Mouse (Mus musculus): ENCODE results near the gene Rab5b. TPM values are rescaled to one million over a fixed set of nuclear protein-coding genes. Genes with fewer than 3 reads are reported as not detected.

Gene Rab5b
- polyA plus RNA-seq, 1 experiment = 86.1 TPM

DNA sequence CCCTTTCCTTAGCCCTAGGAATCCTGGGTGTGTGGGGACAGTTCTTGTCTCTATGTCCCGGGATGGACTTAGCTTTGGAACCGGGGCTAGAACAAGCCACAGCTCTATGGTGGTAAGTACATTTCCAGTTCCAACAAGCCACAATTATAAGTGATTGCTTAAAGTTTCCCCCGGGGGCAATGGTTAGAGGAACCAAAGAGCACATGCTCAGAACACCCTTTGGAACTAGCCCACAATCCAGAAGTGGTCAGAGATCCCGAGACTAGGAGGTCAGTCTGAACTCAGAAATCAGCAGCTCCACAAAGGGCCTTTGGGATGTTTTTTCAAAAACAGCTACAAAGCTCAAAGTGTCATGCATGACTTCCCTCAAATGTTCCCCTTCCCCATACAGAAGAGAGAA is 42.2 kb downstream of the Rab5b start:
- WGBS = 68% methylated on average over 4 of the region's 4 CpGs
- Histone ChIP-seq H3K27ac (ENCODE audit: control insufficient read depth, insufficient read depth, low read length) (no peak overlapping the region), H3K4me1 (replicated peaks; ENCODE audit: control insufficient read depth, insufficient read depth, low read length) (no peaks in the 10 kb centered on the region), H3K27me3 (ENCODE audit: control insufficient read depth, insufficient read depth, low read length) (no peaks in the 10 kb centered on the region), H3K4me3 (ENCODE audit: control insufficient read depth, insufficient read depth, low read length) (no peak overlapping the region), H3K36me3 (ENCODE audit: control insufficient read depth, insufficient read depth, low read length) (no peaks in the 10 kb centered on the region)
- DNase-seq = no peak
- no peak for TF ChIP-seq CTCF (IDR thresholded peaks at IDR 0.05; ENCODE audit: borderline replicate concordance, control insufficient read depth, extremely low read depth, insufficient read depth, low read length, poor library complexity)
- no peak for TF ChIP-seq POLR2A (IDR thresholded peaks at IDR 0.05; ENCODE audit: control insufficient read depth, extremely low read depth, insufficient read depth, low read length, poor library complexity)

DNA sequence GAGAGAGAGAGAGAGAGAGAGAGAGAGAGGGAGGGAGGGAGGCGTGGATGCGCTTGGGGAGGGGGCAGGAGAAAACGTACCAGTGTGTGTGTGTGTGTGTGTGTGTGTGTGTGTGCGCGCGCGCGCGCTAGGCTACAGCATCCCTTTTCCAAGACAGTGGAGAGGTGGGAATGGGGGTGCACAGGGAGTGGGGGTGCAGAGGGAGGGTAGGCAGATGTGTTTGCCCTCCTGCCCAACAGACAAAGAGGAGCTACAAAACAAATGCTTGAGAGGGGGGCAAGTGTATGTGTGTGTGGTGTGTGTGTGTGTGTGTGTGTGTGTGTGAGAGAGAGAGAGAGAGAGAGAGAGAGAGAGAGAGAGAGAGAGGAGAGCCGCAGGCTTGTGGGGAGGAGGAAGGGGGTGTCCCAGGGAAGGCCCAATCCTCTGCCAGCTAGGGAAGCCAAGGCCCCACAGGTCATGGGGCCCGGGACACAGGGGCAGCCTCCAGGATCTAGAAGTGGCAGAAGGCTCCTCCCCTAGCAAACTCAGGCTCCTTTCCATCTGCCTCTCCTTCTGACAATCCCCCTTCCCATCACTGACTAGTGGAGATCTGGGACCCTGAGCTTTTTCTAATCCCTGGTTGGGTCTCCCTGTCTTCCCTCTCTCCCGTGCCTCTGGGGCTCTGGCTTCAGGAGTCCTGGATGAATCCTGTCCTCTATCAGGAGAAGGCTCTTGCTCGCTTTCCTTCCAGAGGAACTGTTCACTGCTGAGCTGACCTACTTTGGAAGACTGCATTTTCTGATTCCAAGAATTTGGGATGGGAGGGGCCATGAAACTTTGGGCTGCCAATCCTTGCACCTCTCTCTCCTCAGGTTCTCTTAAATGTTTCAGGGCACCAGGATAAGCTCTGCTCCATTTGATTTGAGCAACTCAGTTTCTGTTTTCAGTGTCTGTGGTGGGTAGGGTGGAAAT is 49.6 kb downstream of the Rab5b start:
- H3K4me3 ChIP-seq (ENCODE audit: control insufficient read depth, insufficient read depth, low read length) = peak overlapping the region; percentile 45
- 16% methylated on average over 12 of the region's 13 CpGs for WGBS
- no peaks in the 10 kb centered on the region for H3K36me3 ChIP-seq (ENCODE audit: control insufficient read depth, insufficient read depth, low read length)
- H3K4me1 ChIP-seq (replicated peaks; ENCODE audit: control insufficient read depth, insufficient read depth, low read length) = peaks cover 14% of the 10 kb centered on the region
- no peak for DNase-seq
- no peak overlapping the region for H3K27ac ChIP-seq (ENCODE audit: control insufficient read depth, insufficient read depth, low read length)
- TF ChIP-seq POLR2A (IDR thresholded peaks at IDR 0.05; ENCODE audit: control insufficient read depth, extremely low read depth, insufficient read depth, low read length, poor library complexity) = no peak
- no peak for TF ChIP-seq CTCF (IDR thresholded peaks at IDR 0.05; ENCODE audit: borderline replicate concordance, control insufficient read depth, extremely low read depth, insufficient read depth, low read length, poor library complexity)
- no peaks in the 10 kb centered on the region for H3K27me3 ChIP-seq (ENCODE audit: control insufficient read depth, insufficient read depth, low read length)

DNA sequence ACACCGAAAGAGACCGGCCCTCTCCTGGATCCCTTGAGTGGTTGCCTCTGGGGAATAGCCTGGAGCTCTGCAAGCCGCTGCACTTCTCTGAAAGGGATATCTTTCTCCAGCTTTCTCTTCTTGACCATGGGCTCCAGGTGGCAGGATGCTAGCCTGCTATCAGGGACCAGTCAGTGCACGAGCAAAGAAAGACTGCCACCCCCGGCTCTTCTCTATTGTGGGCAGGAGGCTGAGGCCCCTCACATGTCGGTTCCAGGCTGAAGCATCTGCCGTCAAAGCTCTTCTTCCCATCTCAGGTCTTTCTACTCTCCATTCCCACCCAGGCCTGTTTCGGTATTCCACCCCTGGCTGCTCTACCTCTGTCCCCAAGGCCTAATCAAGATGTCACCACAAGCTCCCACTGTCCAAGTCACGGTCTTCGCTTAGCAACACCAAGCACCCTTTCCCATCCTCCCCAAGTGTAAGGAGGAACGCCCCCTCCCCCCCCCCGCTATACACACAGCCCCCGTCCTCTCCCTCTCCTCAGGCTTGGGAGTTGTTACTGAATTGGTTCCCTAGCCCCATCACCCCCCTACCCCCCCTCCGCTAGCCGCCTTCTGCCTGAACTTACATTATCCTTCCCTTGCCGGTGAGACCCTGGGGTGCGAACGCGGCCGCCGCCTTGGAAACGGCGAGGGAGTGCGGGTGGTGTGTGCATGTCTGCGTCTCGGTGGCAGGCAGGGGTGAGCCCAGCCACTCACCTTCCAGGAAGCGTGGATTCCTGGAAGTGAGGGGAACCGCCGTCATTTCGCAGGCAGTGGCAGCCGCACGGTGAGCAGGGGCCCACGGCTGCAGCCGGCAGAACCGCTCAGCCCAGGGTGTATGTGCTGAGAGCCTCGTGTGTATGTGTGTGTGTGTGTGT is 50.7 kb downstream of the Rab5b start, which contains the start of gene Ikzf4:
TSS of gene Ikzf4 (minus strand) at position 881 of the 901 bp plus-strand sequence.
- DNase-seq = peak; percentile 43
- Histone ChIP-seq H3K36me3 (ENCODE audit: control insufficient read depth, insufficient read depth, low read length) (no peaks in the 10 kb centered on the region), H3K4me1 (replicated peaks; ENCODE audit: control insufficient read depth, insufficient read depth, low read length) (peaks cover 14% of the 10 kb centered on the region), H3K27ac (ENCODE audit: control insufficient read depth, insufficient read depth, low read length) (no peak within 1 kb of the TSS), H3K4me3 (ENCODE audit: control insufficient read depth, insufficient read depth, low read length) (peak within 1 kb of the TSS; percentile 45), H3K27me3 (ENCODE audit: control insufficient read depth, insufficient read depth, low read length) (no peaks in the 10 kb centered on the region)
- no peak for TF ChIP-seq CTCF (IDR thresholded peaks at IDR 0.05; ENCODE audit: borderline replicate concordance, control insufficient read depth, extremely low read depth, insufficient read depth, low read length, poor library complexity)
- TF ChIP-seq POLR2A (IDR thresholded peaks at IDR 0.05; ENCODE audit: control insufficient read depth, extremely low read depth, insufficient read depth, low read length, poor library complexity) = no peak
- WGBS = 12% methylated on average over 35 of the region's 36 CpGs

DNA sequence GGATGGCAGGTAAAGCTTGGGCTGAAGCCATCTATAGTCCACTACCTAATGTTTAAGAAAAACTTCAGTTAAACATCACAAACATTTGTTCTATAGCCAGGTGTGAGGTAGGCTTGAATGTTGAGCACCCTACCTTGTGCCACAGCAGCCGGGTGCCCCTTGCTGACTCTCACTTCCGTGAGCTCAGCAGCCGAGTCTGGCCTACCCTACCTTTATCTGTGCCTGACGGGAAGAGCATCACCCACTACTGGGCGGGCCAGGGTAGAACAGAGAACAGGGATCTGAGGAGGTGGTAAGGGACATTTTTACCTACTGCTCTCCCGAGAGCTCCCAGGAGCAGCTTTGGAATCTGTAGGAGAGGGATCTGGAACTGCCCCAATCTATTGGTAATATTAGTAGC is 53.3 kb downstream of the Rab5b start:
- DNase-seq = no peak
- no peaks in the 10 kb centered on the region for H3K36me3 ChIP-seq (ENCODE audit: control insufficient read depth, insufficient read depth, low read length)
- H3K4me3 ChIP-seq (ENCODE audit: control insufficient read depth, insufficient read depth, low read length) = no peak overlapping the region
- no peak overlapping the region for H3K27ac ChIP-seq (ENCODE audit: control insufficient read depth, insufficient read depth, low read length)
- no peaks in the 10 kb centered on the region for H3K27me3 ChIP-seq (ENCODE audit: control insufficient read depth, insufficient read depth, low read length)
- peaks cover 16% of the 10 kb centered on the region for H3K4me1 ChIP-seq (replicated peaks; ENCODE audit: control insufficient read depth, insufficient read depth, low read length)
- 95% methylated on average over 6 of the region's 6 CpGs for WGBS
- TF ChIP-seq POLR2A (IDR thresholded peaks at IDR 0.05; ENCODE audit: control insufficient read depth, extremely low read depth, insufficient read depth, low read length, poor library complexity) (no peak), CTCF (IDR thresholded peaks at IDR 0.05; ENCODE audit: borderline replicate concordance, control insufficient read depth, extremely low read depth, insufficient read depth, low read length, poor library complexity) (no peak)

DNA sequence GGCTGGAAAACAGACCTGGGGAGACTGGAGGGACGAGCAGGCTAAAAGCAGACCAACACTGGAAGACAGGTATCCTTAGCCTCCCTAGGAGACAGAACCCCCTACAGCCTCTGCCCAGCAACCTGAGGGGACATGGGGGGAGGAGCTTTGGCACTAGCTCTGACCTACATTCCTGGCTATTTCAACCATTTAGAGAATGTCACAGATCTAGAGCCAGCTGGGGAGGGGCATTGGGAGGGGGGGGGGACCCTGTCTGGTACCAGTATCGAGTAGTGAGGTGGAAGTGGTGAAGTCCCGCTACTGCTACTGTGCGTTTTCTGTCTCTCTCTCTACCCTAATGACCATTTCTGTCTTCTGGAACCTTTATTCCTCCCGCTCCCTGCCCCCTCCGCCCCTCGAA is 54.2 kb downstream of the Rab5b start:
- WGBS = 85% methylated on average over 7 of the region's 7 CpGs
- no peak for TF ChIP-seq POLR2A (IDR thresholded peaks at IDR 0.05; ENCODE audit: control insufficient read depth, extremely low read depth, insufficient read depth, low read length, poor library complexity)
- no peak for TF ChIP-seq CTCF (IDR thresholded peaks at IDR 0.05; ENCODE audit: borderline replicate concordance, control insufficient read depth, extremely low read depth, insufficient read depth, low read length, poor library complexity)

DNA sequence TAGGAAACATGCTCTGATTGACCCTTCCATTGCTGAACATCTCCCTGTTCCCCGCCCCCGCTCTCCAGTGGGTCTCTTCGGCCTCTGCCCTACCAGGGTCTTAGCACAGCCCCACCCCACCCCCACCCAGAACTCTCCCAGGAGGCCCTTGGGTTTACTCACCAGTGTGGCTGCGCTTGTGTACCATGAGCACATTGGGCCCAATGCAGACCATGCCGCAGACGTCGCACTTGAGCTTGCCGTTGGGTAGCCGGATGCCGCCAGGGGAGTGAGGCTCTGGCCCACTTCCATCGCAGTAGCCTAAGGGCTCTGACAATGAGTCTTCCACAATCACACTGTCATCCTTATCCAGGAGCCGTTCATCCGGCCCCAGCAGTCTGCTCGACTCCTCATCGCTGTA is 55.2 kb downstream of the Rab5b start:
- Histone ChIP-seq H3K4me1 (replicated peaks; ENCODE audit: control insufficient read depth, insufficient read depth, low read length) (peaks cover 17% of the 10 kb centered on the region), H3K36me3 (ENCODE audit: control insufficient read depth, insufficient read depth, low read length) (no peaks in the 10 kb centered on the region), H3K27me3 (ENCODE audit: control insufficient read depth, insufficient read depth, low read length) (no peaks in the 10 kb centered on the region), H3K27ac (ENCODE audit: control insufficient read depth, insufficient read depth, low read length) (no peak overlapping the region), H3K4me3 (ENCODE audit: control insufficient read depth, insufficient read depth, low read length) (no peak overlapping the region)
- WGBS = 96% methylated on average over 15 of the region's 15 CpGs
- no peak for DNase-seq
- TF ChIP-seq POLR2A (IDR thresholded peaks at IDR 0.05; ENCODE audit: control insufficient read depth, extremely low read depth, insufficient read depth, low read length, poor library complexity) (no peak), CTCF (IDR thresholded peaks at IDR 0.05; ENCODE audit: borderline replicate concordance, control insufficient read depth, extremely low read depth, insufficient read depth, low read length, poor library complexity) (no peak)

More for the DNA sequence above, 54.2 kb downstream of the Rab5b start:
- Histone ChIP-seq H3K36me3 (ENCODE audit: control insufficient read depth, insufficient read depth, low read length) (no peaks in the 10 kb centered on the region), H3K4me1 (replicated peaks; ENCODE audit: control insufficient read depth, insufficient read depth, low read length) (peaks cover 20% of the 10 kb centered on the region), H3K27me3 (ENCODE audit: control insufficient read depth, insufficient read depth, low read length) (no peaks in the 10 kb centered on the region), H3K27ac (ENCODE audit: control insufficient read depth, insufficient read depth, low read length) (no peak overlapping the region), H3K4me3 (ENCODE audit: control insufficient read depth, insufficient read depth, low read length) (no peak overlapping the region)
- no peak for DNase-seq

Measured in thymus, adult 2 months (tissue).